Mouse (Mus musculus) liver, postnatal 0 days (tissue): ENCODE data around the gene Gm28036.

Source experiments
- CTCF ChIP-seq: sonication (generic); IDR thresholded peaks from 2 replicates; pipeline ENCODE4 v1.5.1; 2016; ENCODE audit warnings: antibody characterized with exemption, low read depth
- EP300 ChIP-seq: IDR thresholded peaks from 2 replicates; pipeline ENCODE4 v1.6.1; 2016; ENCODE audit warnings: antibody characterized with exemption, low read depth, mild to moderate bottlenecking

- TF ChIP-seq CTCF (no peak), EP300 (no peak)
Observed at GRCm38 (mm10) chr2:156126992-156127391, at the start of gene Gm28036.
